Mouse (Mus musculus): Measurements from ENCODE around the gene Foxo3.

DNA sequence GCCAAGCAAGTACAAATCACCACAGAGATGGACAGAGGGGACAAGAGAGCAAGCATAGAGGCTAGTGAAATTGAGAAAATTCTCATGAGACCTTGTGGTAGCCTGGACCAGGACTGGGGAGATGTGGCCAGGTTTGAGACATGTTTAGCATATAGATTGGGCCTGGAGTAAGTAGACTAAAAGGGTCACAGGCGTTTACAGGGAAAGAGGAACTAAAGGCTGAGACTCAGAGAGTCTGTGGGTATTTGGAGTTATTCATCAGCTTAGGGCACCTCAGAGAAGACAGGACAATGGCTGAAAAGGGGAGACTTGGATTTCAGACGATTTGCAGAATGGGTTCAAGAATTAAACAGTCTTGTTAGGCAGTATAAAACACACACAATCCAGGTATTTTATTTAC, 121.8 kb downstream of the Foxo3 start:
- TF ChIP-seq CTCF (conservative IDR thresholded peaks at IDR 0.05 in 1 of 2, IDR thresholded peaks at IDR 0.05 in 1 of 2; ENCODE audit: low read depth in 2 of 2, low read length in 2 of 2): no peak
- no peak for TF ChIP-seq TBP (conservative IDR thresholded peaks at IDR 0.05; ENCODE audit: low read depth, low read length)
- no peak for TF ChIP-seq POLR2A (IDR thresholded peaks at IDR 0.05; ENCODE audit: low read depth, low read length)
